Mouse (Mus musculus): ENCODE results near the gene 4931422A03Rik. TPM values are rescaled to one million over a fixed set of nuclear protein-coding genes. Genes with fewer than 3 reads are reported as not detected.

The 4931422A03Rik gene
- total and polyA plus RNA-seq, 3 experiments, result 0.50 to 4.9 TPM; not detected in 1

DNA sequence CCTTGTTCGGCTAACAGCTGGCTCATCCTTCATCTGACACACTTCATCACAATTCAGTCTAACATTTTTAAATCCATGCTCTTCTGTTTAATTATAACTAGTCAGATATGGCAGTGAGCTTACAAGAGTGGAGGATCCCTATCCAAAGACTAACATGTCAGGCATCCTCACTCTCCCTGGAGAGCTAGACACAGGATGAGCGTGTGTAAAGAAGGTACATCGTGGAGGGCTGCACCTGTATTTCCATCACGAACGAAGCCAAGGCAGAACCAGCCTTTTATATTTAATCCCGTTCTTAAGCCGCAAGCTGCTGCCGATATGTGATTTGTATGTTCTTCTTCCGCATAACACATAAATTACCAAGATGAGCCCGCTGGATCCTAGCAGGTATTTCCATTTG lies 45.0 kb downstream of the 4931422A03Rik start:
- Histone ChIP-seq H3K4me1 (ENCODE audit: control insufficient read depth in 1 of 2, insufficient read depth in 2 of 2, low read length in 2 of 2) (no peaks in the 10 kb centered on the region), H3K79me2 (ENCODE audit: control insufficient read depth, insufficient read depth, low read length, poor library complexity) (no peaks in the 10 kb centered on the region), H3K27ac (ENCODE audit: control insufficient read depth, low read depth, low read length) (no peak overlapping the region), H3K4me3 (ENCODE audit: control insufficient read depth in 1 of 2, insufficient read depth in 1 of 2, low read depth in 2 of 2, low read length in 2 of 2) (no peak overlapping the region), H3K27me3 (ENCODE audit: control insufficient read depth in 1 of 2, insufficient read depth in 2 of 2, low read length in 2 of 2) (no peaks in the 10 kb centered on the region), H3K9me3 (replicated peaks; ENCODE audit: insufficient read depth, low read length) (no peaks in the 10 kb centered on the region), H3K9ac (ENCODE audit: control insufficient read depth, low read depth, low read length, poor library complexity, severe bottlenecking) (no peak overlapping the region), H3K36me3 (ENCODE audit: control insufficient read depth in 1 of 2, insufficient read depth in 2 of 2, low read length in 2 of 2) (peaks cover 0 to 8% of the 10 kb centered on the region in 2 experiments; a peak in 2 of 4 replicates)
- 0 out of 2 replicates have a peak, but pooled peaks have one; percentile 18 for TF ChIP-seq ZMIZ1 (IDR thresholded peaks at IDR 0.05; ENCODE audit: low read depth, low read length)
- TF ChIP-seq POLR2AphosphoS5 (IDR thresholded peaks at IDR 0.05; ENCODE audit: borderline replicate concordance, low read depth, low read length), result 0 out of 2 replicates have a peak, but pooled peaks have one; percentile 22
- TF ChIP-seq RCOR1 (IDR thresholded peaks at IDR 0.05; ENCODE audit: low read depth, low read length), result no peak
- no peak for TF ChIP-seq MEF2A (IDR thresholded peaks at IDR 0.05; ENCODE audit: extremely low read depth, insufficient replicate concordance, low read depth, low read length, poor library complexity, severe bottlenecking)
- no peak for TF ChIP-seq CHD1 (IDR thresholded peaks at IDR 0.05; ENCODE audit: low read depth, low read length)
- peak; percentile 57 for TF ChIP-seq POLR2AphosphoS2 (IDR thresholded peaks at IDR 0.05; ENCODE audit: low read length)
- DNase-seq (ENCODE audit: low read depth, low spot score), result no peak

DNA sequence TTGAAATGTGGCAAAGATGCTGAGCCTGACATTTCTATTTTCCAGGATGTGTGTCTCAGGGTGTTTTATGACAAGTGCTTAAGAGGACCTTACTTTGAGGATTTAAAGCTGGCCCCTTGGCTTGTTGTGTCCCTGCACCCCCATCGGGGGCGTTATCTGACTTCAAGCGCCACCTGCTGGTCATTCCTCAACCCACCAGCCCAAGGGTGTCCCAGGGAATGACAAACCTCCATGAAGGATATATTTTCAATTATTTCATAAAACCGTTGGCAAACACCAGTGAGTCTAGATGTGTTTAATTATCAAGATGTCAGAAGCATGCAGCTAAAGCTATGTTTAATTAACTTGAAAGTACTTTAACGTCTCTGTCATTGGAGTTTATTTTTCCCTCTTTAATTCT lies 45.9 kb downstream of the 4931422A03Rik start:
- Histone ChIP-seq H3K27me3 (ENCODE audit: control insufficient read depth in 1 of 2, insufficient read depth in 2 of 2, low read length in 2 of 2) (no peaks in the 10 kb centered on the region), H3K4me1 (ENCODE audit: control insufficient read depth in 1 of 2, insufficient read depth in 2 of 2, low read length in 2 of 2) (no peaks in the 10 kb centered on the region), H3K4me3 (ENCODE audit: control insufficient read depth in 1 of 2, insufficient read depth in 1 of 2, low read depth in 2 of 2, low read length in 2 of 2) (no peak overlapping the region), H3K36me3 (ENCODE audit: control insufficient read depth in 1 of 2, insufficient read depth in 2 of 2, low read length in 2 of 2) (peaks cover 3 to 12% of the 10 kb centered on the region in 2 experiments; a peak in 3 of 4 replicates), H3K9me3 (replicated peaks; ENCODE audit: insufficient read depth, low read length) (no peaks in the 10 kb centered on the region), H3K79me2 (ENCODE audit: control insufficient read depth, insufficient read depth, low read length, poor library complexity) (no peaks in the 10 kb centered on the region), H3K9ac (ENCODE audit: control insufficient read depth, low read depth, low read length, poor library complexity, severe bottlenecking) (no peak overlapping the region), H3K27ac (ENCODE audit: control insufficient read depth, low read depth, low read length) (no peak overlapping the region; the same call in 1 of the 2 replicates)
- peak; percentile 75 for DNase-seq (ENCODE audit: low read depth, low spot score)
- TF ChIP-seq BHLHE40 (IDR thresholded peaks at IDR 0.05; ENCODE audit: borderline replicate concordance, low read depth, low read length) (peak; percentile 52), MAFK (IDR thresholded peaks at IDR 0.05; ENCODE audit: borderline replicate concordance, low read depth, low read length) (no peak), TCF12 (IDR thresholded peaks at IDR 0.05; ENCODE audit: low read depth, low read length) (0 out of 2 replicates have a peak, but pooled peaks have one; percentile 7), CHD2 (IDR thresholded peaks at IDR 0.05; ENCODE audit: low read length) (no peak), ZNF384 (IDR thresholded peaks at IDR 0.05; ENCODE audit: low read depth, low read length) (no peak), MAZ (IDR thresholded peaks at IDR 0.05; ENCODE audit: low read depth, low read length) (0 out of 2 replicates have a peak, but pooled peaks have one; percentile 74), JUND (IDR thresholded peaks at IDR 0.05; ENCODE audit: low read depth, low read length) (no peak), UBTF (IDR thresholded peaks at IDR 0.05; ENCODE audit: borderline replicate concordance, insufficient read depth, low read depth, low read length) (no peak), RCOR1 (IDR thresholded peaks at IDR 0.05; ENCODE audit: low read depth, low read length) (no peak), ZKSCAN1 (IDR thresholded peaks at IDR 0.05; ENCODE audit: low read depth, low read length) (no peak), POLR2AphosphoS2 (IDR thresholded peaks at IDR 0.05; ENCODE audit: low read length) (peak; percentile 66; the same call in 1 of the 2 replicates), MEF2A (IDR thresholded peaks at IDR 0.05; ENCODE audit: extremely low read depth, insufficient replicate concordance, low read depth, low read length, poor library complexity, severe bottlenecking) (no peak), ZMIZ1 (IDR thresholded peaks at IDR 0.05; ENCODE audit: low read depth, low read length) (no peak), HCFC1 (IDR thresholded peaks at IDR 0.05; ENCODE audit: low read depth, low read length) (no peak), EP300 (IDR thresholded peaks at IDR 0.05; ENCODE audit: low read depth in 1 of 2, low read length in 2 of 2) (no peak), ZC3H11A (IDR thresholded peaks at IDR 0.05; ENCODE audit: low read depth, low read length) (peak; percentile 98), NELFE (IDR thresholded peaks at IDR 0.05; ENCODE audit: low read depth, low read length) (no peak), ETS1 (IDR thresholded peaks at IDR 0.05; ENCODE audit: low read depth, low read length) (no peak), RAD21 (IDR thresholded peaks at IDR 0.05; ENCODE audit: low read depth, low read length) (peak; percentile 88), TBP (IDR thresholded peaks at IDR 0.05; ENCODE audit: low read depth, low read length) (no peak), NRF1 (IDR thresholded peaks at IDR 0.05; ENCODE audit: insufficient read depth, low read depth, low read length, poor library complexity, severe bottlenecking) (no peak), CHD1 (IDR thresholded peaks at IDR 0.05; ENCODE audit: low read depth, low read length) (no peak), MAX (IDR thresholded peaks at IDR 0.05; ENCODE audit: low read length) (no peak), CTCF (IDR thresholded peaks at IDR 0.05 in 2 of 3, conservative IDR thresholded peaks at IDR 0.05 in 1 of 3; ENCODE audit: control insufficient read depth in 1 of 3, insufficient read depth in 1 of 3, low read depth in 2 of 3, low read length in 3 of 3, poor library complexity in 1 of 3, severe bottlenecking in 1 of 3) (peak; percentile 75 to 97 (median 96)), USF2 (IDR thresholded peaks at IDR 0.05; ENCODE audit: borderline replicate concordance in 1 of 2, insufficient read depth in 1 of 2, low read depth in 1 of 2, low read length in 2 of 2) (no peak), GABPA (IDR thresholded peaks at IDR 0.05; ENCODE audit: low read depth, low read length) (no peak), MYB (IDR thresholded peaks at IDR 0.05; ENCODE audit: low read depth, low read length) (no peak), USF1 (IDR thresholded peaks at IDR 0.05; ENCODE audit: low read depth, low read length) (no peak)
